Mouse (Mus musculus): ENCODE measurements at regions not wholly inside any gene's neighbourhood (a gene's known extent, or its start where the extent isn't known, plus 50 kb on each side); places are given as distances from the start of the nearest gene placed in this dataset.

DNA sequence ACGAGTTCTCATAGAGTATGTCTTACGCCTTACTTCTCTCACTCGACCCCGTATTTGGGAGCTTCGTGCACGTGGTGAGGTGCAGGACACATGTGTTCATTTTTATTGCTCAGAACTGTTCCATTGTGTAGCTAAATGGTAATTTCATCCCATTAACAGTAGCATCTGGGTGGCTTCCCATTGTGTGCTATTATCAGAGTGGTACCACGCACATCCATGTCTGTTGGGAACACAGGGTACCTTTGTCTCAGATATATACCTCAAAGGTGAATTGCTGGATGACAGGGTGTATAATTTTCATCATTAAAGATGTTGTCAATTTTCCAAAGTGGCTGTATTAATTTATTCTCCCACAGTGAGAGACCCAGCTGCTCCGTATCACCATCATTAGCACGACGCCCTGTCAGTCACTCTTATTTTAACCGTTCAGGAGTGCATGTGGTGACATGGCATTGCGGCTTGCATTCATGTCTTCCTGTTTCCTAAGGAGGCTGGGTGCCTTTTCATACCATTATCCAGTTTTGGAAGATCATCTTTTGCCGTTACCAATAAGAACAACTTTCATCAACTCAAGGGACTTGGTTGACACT lies 404.2 kb downstream of the Rnd3 start:
- TF ChIP-seq POLR2A (IDR thresholded peaks at IDR 0.05; ENCODE audit: control insufficient read depth, low read depth, low read length): no peak
- no peak for TF ChIP-seq CTCF (IDR thresholded peaks at IDR 0.05; ENCODE audit: control insufficient read depth, insufficient read depth, insufficient replicate concordance, low read depth, low read length)

Data from testis, adult 2 months (tissue).